Mouse (Mus musculus) frontal cortex, adult 2 months (tissue): ENCODE results near the gene Rassf2. TPM values are rescaled to one million over a fixed set of nuclear protein-coding genes. Genes with fewer than 3 reads are reported as not detected.

Experiments
- DNase-seq, 2 experiments: peaks; one replicate each; pipeline ENCODE4 v3.0.0; 2022; ENCODE audit warnings: low spot score in 1 of 2; ENCODE audit errors: extremely low spot score in 1 of 2
- polyA plus RNA-seq: library from polyadenylated mRNA; depleted of rRNA; stranded (reverse); fragments of >200 nt; gene quantifications from 2 replicates; pipeline ENCODE4 v1.2.3, GENCODE M21; 2012

The Rassf2 gene
- polyA plus RNA-seq, 1 experiment: 31.4 TPM

- DNase-seq: no peak
Observed at GRCm38 (mm10) chr2:131956336-131957256, 73.5 kb downstream of the Rassf2 start.

- DNase-seq: no peak
Observed at GRCm38 (mm10) chr2:131955264-131955663, 74.8 kb downstream of the Rassf2 start.

- no peak for DNase-seq
Observed at GRCm38 (mm10) chr2:131954835-131955234, 75.2 kb downstream of the Rassf2 start.

- DNase-seq: no peak
Observed at GRCm38 (mm10) chr2:131953711-131954110, 76.3 kb downstream of the Rassf2 start.

- no peak for DNase-seq
Observed at GRCm38 (mm10) chr2:131952961-131953538, 77.0 kb downstream of the Rassf2 start.

GRCm38 (mm10) chr2:131952456-131952855 lies 77.6 kb downstream of the Rassf2 start:
- DNase-seq: no peak

GRCm38 (mm10) chr2:131950598-131951095 lies 79.4 kb downstream of the Rassf2 start, which contains the start of gene Prnd:
TSS of gene Prnd (plus strand) at chr2:131950861.
- no peak for DNase-seq

GRCm38 (mm10) chr2:131949767-131950597 lies 80.1 kb downstream of the Rassf2 start:
- peak in 1 of 2 experiments; percentile 83 for DNase-seq

- DNase-seq: no peak
Observed at GRCm38 (mm10) chr2:131948916-131949639, 81.0 kb downstream of the Rassf2 start.

- DNase-seq: no peak
Observed at GRCm38 (mm10) chr2:131948156-131948555, 81.9 kb downstream of the Rassf2 start.

- no peak for DNase-seq
Observed at GRCm38 (mm10) chr2:131946351-131946750, 83.7 kb downstream of the Rassf2 start.

- DNase-seq: no peak
Observed at GRCm38 (mm10) chr2:131945765-131946164, 84.3 kb downstream of the Rassf2 start.

- no peak for DNase-seq
Observed at GRCm38 (mm10) chr2:131945225-131945624, 84.8 kb downstream of the Rassf2 start.

GRCm38 (mm10) chr2:131944370-131944769 lies 85.7 kb downstream of the Rassf2 start:
- DNase-seq: no peak

- no peak for DNase-seq
Observed at GRCm38 (mm10) chr2:131941501-131941900, 88.6 kb downstream of the Rassf2 start.

GRCm38 (mm10) chr2:131940506-131940905 lies 89.6 kb downstream of the Rassf2 start:
- no peak for DNase-seq
